Mouse (Mus musculus) embryonic facial prominence, embryonic 15.5 days (tissue): ENCODE data around the gene Fth1. TPM values are rescaled to one million over a fixed set of nuclear protein-coding genes. Genes with fewer than 3 reads are reported as not detected.
"Not testable (repeated sequence)": the region's sequence is repeated elsewhere in the genome, so short reads cannot be mapped to it uniquely, and the experiment has no call there.

Experiments used
- ATAC-seq: fragments of 200-750 bp; cut with Nextera tagmentation; 2 replicates; pipeline ENCODE4 v1.8.0; 2017; ENCODE audit warnings: low read depth, moderate TSS enrichment; ENCODE audit not compliant: insufficient number of reproducible peaks, low FRiP score, low TSS enrichment
- H3K27ac ChIP-seq: fragments of 300-500 bp; sonication (generic); replicated peaks from 2 replicates; pipeline ENCODE4 v1.5.1; 2015; ENCODE audit warnings: mild to moderate bottlenecking, inconsistent platforms
- H3K27me3 ChIP-seq: fragments of 300-500 bp; sonication (generic); 2 replicates; pipeline ENCODE4 v1.6.1; 2015; ENCODE audit warnings: inconsistent platforms
- H3K36me3 ChIP-seq: fragments of 300-500 bp; sonication (generic); 2 replicates; pipeline ENCODE4 v1.6.1; 2015; ENCODE audit warnings: mild to moderate bottlenecking, inconsistent platforms
- H3K4me1 ChIP-seq: fragments of 300-500 bp; sonication (generic); 2 replicates; pipeline ENCODE4 v1.6.1; 2015; ENCODE audit warnings: inconsistent platforms
- H3K4me2 ChIP-seq: fragments of 300-500 bp; sonication (generic); replicated peaks from 2 replicates; pipeline ENCODE4 v1.6.1; 2015; ENCODE audit warnings: mild to moderate bottlenecking, inconsistent platforms
- H3K4me3 ChIP-seq: fragments of 300-500 bp; sonication (generic); replicated peaks from 2 replicates; pipeline ENCODE4 v1.5.1; 2015; ENCODE audit warnings: mild to moderate bottlenecking, inconsistent platforms
- H3K9ac ChIP-seq: fragments of 300-500 bp; sonication (generic); 2 replicates; pipeline ENCODE4 v1.6.1; 2015; ENCODE audit warnings: inconsistent platforms
- H3K9me3 ChIP-seq: fragments of 300-500 bp; sonication (generic); replicated peaks from 2 replicates; pipeline ENCODE4 v1.6.1; 2016; ENCODE audit warnings: inconsistent platforms
- WGBS: fragments of 180-500 bp; shearing (Covaris S2); methylation state at CpG from one replicate; pipeline ENCODE4 v1.1.7; 2015; 5-methylcytosine and 5-hydroxymethylcytosine counted together
- polyA plus RNA-seq: library from polyadenylated mRNA; unstranded; fragments of >200 nt; fragmentation: Nextera tagmentation; extraction: Ambion mirVana; gene quantifications from 2 replicates; pipeline ENCODE4 v1.2.1, GENCODE M21; 2015

Fth1 gene
- polyA plus RNA-seq, 1 experiment from 2014 or later: 1,694 TPM

- peaks cover 19% of the 10 kb centered on the region; the same call in 1 of the 2 replicates for H3K4me1 ChIP-seq
- H3K4me2 ChIP-seq: no peak overlapping the region
- no peak for ATAC-seq
- H3K9ac ChIP-seq: no peak overlapping the region
- no peaks in the 10 kb centered on the region for H3K36me3 ChIP-seq
- H3K27ac ChIP-seq: no peak overlapping the region
- H3K9me3 ChIP-seq: no peaks in the 10 kb centered on the region
- no peaks in the 10 kb centered on the region for H3K27me3 ChIP-seq
- WGBS: 36% methylated on average over 7 of the region's 7 CpGs
- no peak overlapping the region for H3K4me3 ChIP-seq
Measured at GRCm38 (mm10) chr19:9964205-9964916, 16.0 kb upstream of the Fth1 start.

GRCm38 (mm10) chr19:9966096-9966867 is 14.1 kb upstream of the Fth1 start:
- no peak overlapping the region for H3K9ac ChIP-seq
- peaks cover 19% of the 10 kb centered on the region; the same call in 1 of the 2 replicates for H3K4me1 ChIP-seq
- H3K27ac ChIP-seq: no peak overlapping the region; the same call in 1 of the 2 replicates
- H3K9me3 ChIP-seq: no peaks in the 10 kb centered on the region
- peak; percentile 58; the same call in 1 of the 2 replicates for ATAC-seq
- no peak overlapping the region for H3K4me3 ChIP-seq
- WGBS: 28% methylated on average over 2 of the region's 2 CpGs
- no peaks in the 10 kb centered on the region for H3K36me3 ChIP-seq
- H3K27me3 ChIP-seq: no peaks in the 10 kb centered on the region
- no peak overlapping the region for H3K4me2 ChIP-seq

- Histone ChIP-seq H3K4me2 (no peak overlapping the region), H3K27me3 (no peaks in the 10 kb centered on the region), H3K27ac (no peak overlapping the region), H3K4me1 (peaks cover 16% of the 10 kb centered on the region; the same call in 1 of the 2 replicates), H3K36me3 (no peaks in the 10 kb centered on the region), H3K9me3 (no peaks in the 10 kb centered on the region), H3K4me3 (no peak overlapping the region), H3K9ac (no peak overlapping the region)
- WGBS: 86% methylated on average over 10 of the region's 10 CpGs
- no peak for ATAC-seq
Measured at GRCm38 (mm10) chr19:9968081-9968787, 12.2 kb upstream of the Fth1 start.

GRCm38 (mm10) chr19:9974853-9975252 is 5.5 kb upstream of the Fth1 start:
- ATAC-seq, H3K4me2 ChIP-seq, H3K4me3 ChIP-seq, H3K27ac ChIP-seq, H3K9ac ChIP-seq, H3K4me1 ChIP-seq, H3K27me3 ChIP-seq, H3K9me3 ChIP-seq, H3K36me3 ChIP-seq: not testable (repeated sequence)
- WGBS: 51% methylated on average over 2 of the region's 2 CpGs

- Histone ChIP-seq H3K9ac (no peak overlapping the region), H3K36me3 (no peaks in the 10 kb centered on the region), H3K27me3 (no peaks in the 10 kb centered on the region), H3K27ac (no peak overlapping the region), H3K4me3 (no peak overlapping the region), H3K4me1 (peaks cover 14% of the 10 kb centered on the region; the same call in 1 of the 2 replicates), H3K4me2 (no peak overlapping the region), H3K9me3 (no peaks in the 10 kb centered on the region)
- no peak for ATAC-seq
- 82% methylated on average over 10 of the region's 10 CpGs for WGBS
Measured at GRCm38 (mm10) chr19:9977085-9977484, 3.3 kb upstream of the Fth1 start.

GRCm38 (mm10) chr19:9978431-9978951 is 1.9 kb upstream of the Fth1 start:
- Histone ChIP-seq H3K36me3 (no peaks in the 10 kb centered on the region), H3K9ac (no peak overlapping the region), H3K9me3 (no peaks in the 10 kb centered on the region), H3K4me1 (peaks cover 19% of the 10 kb centered on the region), H3K4me3 (no peak overlapping the region), H3K27ac (peak overlapping the region; percentile 39; the same call in 1 of the 2 replicates), H3K27me3 (no peaks in the 10 kb centered on the region), H3K4me2 (no peak overlapping the region)
- ATAC-seq: no peak
- 28% methylated on average over 5 of the region's 5 CpGs for WGBS

GRCm38 (mm10) chr19:9979156-9979555 is 1.2 kb upstream of the Fth1 start:
- Histone ChIP-seq H3K4me1 (peaks cover 25% of the 10 kb centered on the region), H3K36me3 (peaks cover 6% of the 10 kb centered on the region; the same call in 1 of the 2 replicates), H3K9me3 (no peaks in the 10 kb centered on the region), H3K4me2 (no peak overlapping the region), H3K4me3 (no peak overlapping the region), H3K27ac (0 out of 2 replicates have a peak overlapping the region, but pooled peaks have one; percentile 11), H3K27me3 (no peaks in the 10 kb centered on the region), H3K9ac (no peak overlapping the region)
- WGBS: 71% methylated on average over 2 of the region's 2 CpGs
- no peak for ATAC-seq

- H3K27ac ChIP-seq: peak overlapping the region; percentile 97
- ATAC-seq: no peak
- WGBS: 68% methylated on average over 4 of the region's 4 CpGs
Measured at GRCm38 (mm10) chr19:9981621-9982020, 1.2 kb downstream of the Fth1 start.

GRCm38 (mm10) chr19:9982151-9982851 is 1.9 kb downstream of the Fth1 start:
- peaks cover 26% of the 10 kb centered on the region for H3K36me3 ChIP-seq
- H3K27ac ChIP-seq: peak overlapping the region; percentile 97
- no peaks in the 10 kb centered on the region for H3K27me3 ChIP-seq
- WGBS: under 1% methylated on average over 59 of the region's 59 CpGs
- no peaks in the 10 kb centered on the region for H3K9me3 ChIP-seq
- peak overlapping the region; percentile 95 for H3K9ac ChIP-seq
- peak overlapping the region; percentile 70 for H3K4me2 ChIP-seq
- peaks cover 37% of the 10 kb centered on the region for H3K4me1 ChIP-seq
- peak overlapping the region; percentile 82 for H3K4me3 ChIP-seq
- peak; percentile 98 for ATAC-seq

More at GRCm38 (mm10) chr19:9981621-9982020, 1.2 kb downstream of the Fth1 start:
- Histone ChIP-seq H3K4me2 (peak overlapping the region; percentile 58), H3K4me1 (peaks cover 32% of the 10 kb centered on the region), H3K27me3 (no peaks in the 10 kb centered on the region), H3K9ac (0 out of 2 replicates have a peak overlapping the region, but pooled peaks have one; percentile 26), H3K4me3 (peak overlapping the region; percentile 82), H3K9me3 (no peaks in the 10 kb centered on the region), H3K36me3 (peaks cover 26% of the 10 kb centered on the region)

- H3K9ac ChIP-seq: peak overlapping the region; percentile 95
- H3K27ac ChIP-seq: peak overlapping the region; percentile 97
- peak overlapping the region; percentile 70 for H3K4me2 ChIP-seq
- peaks cover 41% of the 10 kb centered on the region for H3K4me1 ChIP-seq
- H3K4me3 ChIP-seq: peak overlapping the region; percentile 82
- H3K9me3 ChIP-seq: no peaks in the 10 kb centered on the region
- H3K27me3 ChIP-seq: no peaks in the 10 kb centered on the region
- WGBS: under 1% methylated on average over 31 of the region's 31 CpGs
- peaks cover 26% of the 10 kb centered on the region for H3K36me3 ChIP-seq
- ATAC-seq: peak; percentile 75
Measured at GRCm38 (mm10) chr19:9982852-9983542, 2.6 kb downstream of the Fth1 start.
